Mouse (Mus musculus): ENCODE results near the gene Prkar1a. TPM values are rescaled to one million over a fixed set of nuclear protein-coding genes. Genes with fewer than 3 reads are reported as not detected.

Prkar1a gene
- 475 and 504 TPM in 2 replicates for polyA plus RNA-seq (2015; fragmentation: Nextera tagmentation; extraction: Ambion mirVana)

- Histone ChIP-seq H3K4me1 (ENCODE audit: control insufficient read depth, insufficient read depth, low read depth, low read length) (peaks cover 37% of the 10 kb centered on the region), H3K4me2 (ENCODE audit: low read length) (peak within 1 kb of the TSS; percentile 69), H3K36me3 (ENCODE audit: control insufficient read depth, insufficient read depth, low read length) (no peaks in the 10 kb centered on the region), H3K27me3 (replicated peaks; ENCODE audit: control insufficient read depth, insufficient read depth, low read length) (no peaks in the 10 kb centered on the region), H3K9ac (ENCODE audit: low read depth, low read length) (peak within 1 kb of the TSS; percentile 92), H3K9me3 (ENCODE audit: control insufficient read depth, low read length) (no peaks in the 10 kb centered on the region), H3K4me3 (ENCODE audit: low read length) (peak within 1 kb of the TSS; percentile 87), H3K27ac (ENCODE audit: low read depth, low read length) (peak within 1 kb of the TSS; percentile 98)
- ATAC-seq = peak; percentile 25; the same call in 1 of the 2 replicates
- 24% methylated on average over 8 of the region's 8 CpGs for WGBS
These were observed at the start of gene Prkar1a for GRCm38 (mm10) chr11:109649206-109649605. TSS of gene Prkar1a (plus strand) at chr11:109649405.

GRCm38 (mm10) chr11:109607600-109607999 is 41.6 kb upstream of the Prkar1a start:
- H3K4me3 ChIP-seq (ENCODE audit: low read length) = no peak overlapping the region
- no peak overlapping the region for H3K27ac ChIP-seq (ENCODE audit: low read depth, low read length)
- H3K4me1 ChIP-seq (ENCODE audit: control insufficient read depth, insufficient read depth, low read depth, low read length) = peaks cover 7% of the 10 kb centered on the region
- no peaks in the 10 kb centered on the region for H3K9me3 ChIP-seq (ENCODE audit: control insufficient read depth, low read length)
- H3K27me3 ChIP-seq (replicated peaks; ENCODE audit: control insufficient read depth, insufficient read depth, low read length) = no peaks in the 10 kb centered on the region
- no peaks in the 10 kb centered on the region for H3K36me3 ChIP-seq (ENCODE audit: control insufficient read depth, insufficient read depth, low read length)
- 83% methylated on average over 6 of the region's 6 CpGs for WGBS
- ATAC-seq = no peak
- H3K4me2 ChIP-seq (ENCODE audit: low read length) = no peak overlapping the region
- no peak overlapping the region for H3K9ac ChIP-seq (ENCODE audit: low read depth, low read length)

- H3K4me3 ChIP-seq (ENCODE audit: low read length) = no peak overlapping the region
- no peak overlapping the region for H3K4me2 ChIP-seq (ENCODE audit: low read length)
- no peaks in the 10 kb centered on the region for H3K27me3 ChIP-seq (replicated peaks; ENCODE audit: control insufficient read depth, insufficient read depth, low read length)
- no peak overlapping the region for H3K27ac ChIP-seq (ENCODE audit: low read depth, low read length)
- no peaks in the 10 kb centered on the region for H3K36me3 ChIP-seq (ENCODE audit: control insufficient read depth, insufficient read depth, low read length)
- H3K9ac ChIP-seq (ENCODE audit: low read depth, low read length) = no peak overlapping the region
- peaks cover 7% of the 10 kb centered on the region for H3K4me1 ChIP-seq (ENCODE audit: control insufficient read depth, insufficient read depth, low read depth, low read length)
- no peaks in the 10 kb centered on the region for H3K9me3 ChIP-seq (ENCODE audit: control insufficient read depth, low read length)
- WGBS = 70% methylated on average over 6 of the region's 6 CpGs
- ATAC-seq = no peak
These were observed 40.1 kb upstream of the Prkar1a start for GRCm38 (mm10) chr11:109608976-109609625.

GRCm38 (mm10) chr11:109610046-109610794 is 39.0 kb upstream of the Prkar1a start:
- 19% methylated on average over 9 of the region's 9 CpGs for WGBS
- peak overlapping the region; percentile 76 for H3K9ac ChIP-seq (ENCODE audit: low read depth, low read length)
- H3K4me3 ChIP-seq (ENCODE audit: low read length) = peak overlapping the region; percentile 80
- H3K9me3 ChIP-seq (ENCODE audit: control insufficient read depth, low read length) = no peaks in the 10 kb centered on the region
- ATAC-seq = no peak
- no peak overlapping the region; the same call in 1 of the 2 replicates for H3K27ac ChIP-seq (ENCODE audit: low read depth, low read length)
- H3K36me3 ChIP-seq (ENCODE audit: control insufficient read depth, insufficient read depth, low read length) = no peaks in the 10 kb centered on the region
- peak overlapping the region; percentile 85 for H3K4me2 ChIP-seq (ENCODE audit: low read length)
- H3K4me1 ChIP-seq (ENCODE audit: control insufficient read depth, insufficient read depth, low read depth, low read length) = peaks cover 7% of the 10 kb centered on the region
- H3K27me3 ChIP-seq (replicated peaks; ENCODE audit: control insufficient read depth, insufficient read depth, low read length) = no peaks in the 10 kb centered on the region

GRCm38 (mm10) chr11:109610795-109611302 is 38.4 kb upstream of the Prkar1a start:
- no peaks in the 10 kb centered on the region for H3K9me3 ChIP-seq (ENCODE audit: control insufficient read depth, low read length)
- H3K4me1 ChIP-seq (ENCODE audit: control insufficient read depth, insufficient read depth, low read depth, low read length) = peaks cover 7% of the 10 kb centered on the region
- H3K4me3 ChIP-seq (ENCODE audit: low read length) = peak overlapping the region; percentile 80
- no peaks in the 10 kb centered on the region for H3K27me3 ChIP-seq (replicated peaks; ENCODE audit: control insufficient read depth, insufficient read depth, low read length)
- H3K27ac ChIP-seq (ENCODE audit: low read depth, low read length) = peak overlapping the region; percentile 78
- peak overlapping the region; percentile 85 for H3K4me2 ChIP-seq (ENCODE audit: low read length)
- no peaks in the 10 kb centered on the region for H3K36me3 ChIP-seq (ENCODE audit: control insufficient read depth, insufficient read depth, low read length)
- under 1% methylated on average over 24 of the region's 26 CpGs for WGBS
- H3K9ac ChIP-seq (ENCODE audit: low read depth, low read length) = peak overlapping the region; percentile 76
- ATAC-seq = no peak

GRCm38 (mm10) chr11:109611303-109612149 is 37.7 kb upstream of the Prkar1a start, which contains the start of gene Wipi1:
TSS of gene Wipi1 (minus strand) at chr11:109611967.
- no peaks in the 10 kb centered on the region for H3K9me3 ChIP-seq (ENCODE audit: control insufficient read depth, low read length)
- peak within 1 kb of the TSS; percentile 85 for H3K4me2 ChIP-seq (ENCODE audit: low read length)
- peak; percentile 98 for ATAC-seq
- peak within 1 kb of the TSS; percentile 76 for H3K9ac ChIP-seq (ENCODE audit: low read depth, low read length)
- no peaks in the 10 kb centered on the region for H3K27me3 ChIP-seq (replicated peaks; ENCODE audit: control insufficient read depth, insufficient read depth, low read length)
- WGBS = under 1% methylated on average over 45 of the region's 58 CpGs
- H3K36me3 ChIP-seq (ENCODE audit: control insufficient read depth, insufficient read depth, low read length) = no peaks in the 10 kb centered on the region
- H3K27ac ChIP-seq (ENCODE audit: low read depth, low read length) = peak within 1 kb of the TSS; percentile 78
- H3K4me3 ChIP-seq (ENCODE audit: low read length) = peak within 1 kb of the TSS; percentile 80
- H3K4me1 ChIP-seq (ENCODE audit: control insufficient read depth, insufficient read depth, low read depth, low read length) = peaks cover 7% of the 10 kb centered on the region

- 72% methylated on average over 7 of the region's 7 CpGs for WGBS
- Histone ChIP-seq H3K27me3 (replicated peaks; ENCODE audit: control insufficient read depth, insufficient read depth, low read length) (no peaks in the 10 kb centered on the region), H3K9ac (ENCODE audit: low read depth, low read length) (no peak overlapping the region), H3K36me3 (ENCODE audit: control insufficient read depth, insufficient read depth, low read length) (no peaks in the 10 kb centered on the region), H3K27ac (ENCODE audit: low read depth, low read length) (no peak overlapping the region), H3K4me1 (ENCODE audit: control insufficient read depth, insufficient read depth, low read depth, low read length) (peaks cover 7% of the 10 kb centered on the region), H3K4me2 (ENCODE audit: low read length) (no peak overlapping the region), H3K4me3 (ENCODE audit: low read length) (no peak overlapping the region), H3K9me3 (ENCODE audit: control insufficient read depth, low read length) (no peaks in the 10 kb centered on the region)
- no peak for ATAC-seq
These were observed 36.2 kb upstream of the Prkar1a start for GRCm38 (mm10) chr11:109612871-109613529.

- WGBS = 63% methylated on average over 9 of the region's 9 CpGs
- H3K9ac ChIP-seq (ENCODE audit: low read depth, low read length) = no peak overlapping the region
- H3K27me3 ChIP-seq (replicated peaks; ENCODE audit: control insufficient read depth, insufficient read depth, low read length) = no peaks in the 10 kb centered on the region
- H3K4me1 ChIP-seq (ENCODE audit: control insufficient read depth, insufficient read depth, low read depth, low read length) = peaks cover 4% of the 10 kb centered on the region
- no peak overlapping the region for H3K27ac ChIP-seq (ENCODE audit: low read depth, low read length)
- H3K9me3 ChIP-seq (ENCODE audit: control insufficient read depth, low read length) = no peaks in the 10 kb centered on the region
- no peaks in the 10 kb centered on the region for H3K36me3 ChIP-seq (ENCODE audit: control insufficient read depth, insufficient read depth, low read length)
- no peak overlapping the region for H3K4me3 ChIP-seq (ENCODE audit: low read length)
- ATAC-seq = no peak
- no peak overlapping the region for H3K4me2 ChIP-seq (ENCODE audit: low read length)
These were observed 33.9 kb upstream of the Prkar1a start for GRCm38 (mm10) chr11:109615286-109615685.
